Mouse (Mus musculus) myocyte (in vitro differentiated cells): ENCODE measurements around the gene Dchs2. TPM values are rescaled to one million over a fixed set of nuclear protein-coding genes. Genes with fewer than 3 reads are reported as not detected.

Experiments
- H3K27me3 ChIP-seq: one replicate; pipeline ENCODE4 v1.6.1; 2011; ENCODE audit not compliant: control insufficient read depth, insufficient read depth, insufficient read length
- H3K36me3 ChIP-seq: one replicate; pipeline ENCODE4 v1.6.1; 2011; ENCODE audit not compliant: control insufficient read depth, insufficient read depth
- H3K4me2 ChIP-seq: one replicate; pipeline ENCODE4 v1.6.1; 2011; ENCODE audit warnings: low read depth, control low read depth
- H3K4me3 ChIP-seq: one replicate; pipeline ENCODE4 v1.5.1; 2011; ENCODE audit warnings: mild to moderate bottlenecking, control low read depth, moderate library complexity
- H3K79me2 ChIP-seq: one replicate; pipeline ENCODE4 v1.6.1; 2011; ENCODE audit not compliant: control insufficient read depth, insufficient read depth
- H3ac ChIP-seq: one replicate; pipeline ENCODE4 v1.6.1; 2011; ENCODE audit not compliant: control insufficient read depth, insufficient read length
- CEBPB ChIP-seq: IDR thresholded peaks from 2 replicates; pipeline ENCODE4 v1.6.1; 2011; ENCODE audit warnings: mild to moderate bottlenecking, moderate library complexity; ENCODE audit not compliant: poor library complexity, insufficient read depth, severe bottlenecking
- E2F4 ChIP-seq: IDR thresholded peaks from one replicate; pipeline ENCODE4 v1.6.1; 2011; ENCODE audit warnings: mild to moderate bottlenecking, control low read depth, moderate library complexity; ENCODE audit not compliant: insufficient read depth
- MAX ChIP-seq: IDR thresholded peaks from one replicate; pipeline ENCODE4 v1.6.1; 2011; ENCODE audit warnings: low read depth, mild to moderate bottlenecking, control low read depth
- MYOD1 ChIP-seq, 3 experiments: IDR thresholded peaks; one replicate each; pipeline ENCODE4 v1.6.1; 2011; ENCODE audit warnings: control low read depth in 2 of 3, low read depth in 2 of 3, mild to moderate bottlenecking in 2 of 3, moderate library complexity in 1 of 3; ENCODE audit not compliant: insufficient read length in 2 of 3, control insufficient read depth in 1 of 3
- MYOG ChIP-seq, 3 experiments: IDR thresholded peaks; one replicate each; pipeline ENCODE4 v1.6.1; 2011; ENCODE audit warnings: control low read depth in 2 of 3, low read depth in 2 of 3, mild to moderate bottlenecking in 2 of 3; ENCODE audit not compliant: insufficient read length in 2 of 3, control insufficient read depth in 1 of 3, insufficient read depth in 1 of 3
- POLR2A ChIP-seq: IDR thresholded peaks from one replicate; pipeline ENCODE4 v1.6.1; 2011; ENCODE audit warnings: low read depth, mild to moderate bottlenecking, control low read depth, moderate library complexity; ENCODE audit not compliant: insufficient read length
- POLR2AphosphoS2 ChIP-seq: IDR thresholded peaks from one replicate; pipeline ENCODE4 v1.6.1; 2011; ENCODE audit warnings: low read depth, control low read depth; ENCODE audit not compliant: insufficient read length
- REST ChIP-seq: IDR thresholded peaks from one replicate; pipeline ENCODE4 v1.6.1; 2011; ENCODE audit warnings: mild to moderate bottlenecking, control low read depth, moderate library complexity; ENCODE audit not compliant: insufficient read depth, insufficient read length
- SRF ChIP-seq: IDR thresholded peaks from one replicate; pipeline ENCODE4 v1.6.1; 2011; ENCODE audit warnings: low read depth; ENCODE audit not compliant: control insufficient read depth, insufficient read length
- TCF12 ChIP-seq: IDR thresholded peaks from one replicate; pipeline ENCODE4 v1.6.1; 2011; ENCODE audit warnings: mild to moderate bottlenecking, control low read depth; ENCODE audit not compliant: poor library complexity, insufficient read depth, severe bottlenecking
- TCF3 ChIP-seq: IDR thresholded peaks from one replicate; pipeline ENCODE4 v1.6.1; 2011; ENCODE audit warnings: low read depth, control low read depth; ENCODE audit not compliant: insufficient read length
- USF1 ChIP-seq: IDR thresholded peaks from one replicate; pipeline ENCODE4 v1.6.1; 2011; ENCODE audit warnings: low read depth, mild to moderate bottlenecking, control low read depth, moderate library complexity
- polyA plus RNA-seq: library from polyadenylated mRNA; unstranded; fragments of >200 nt; fragmentation: generic; extraction: Trizol; gene quantifications from one replicate; pipeline ENCODE4 v1.2.1, GENCODE M21; 2012; ENCODE audit warnings: missing spikeins

Dchs2 gene
- polyA plus RNA-seq, 1 experiment, result 0.04 TPM

GRCm38 (mm10) chr3:83147273-83148054 lies 19.7 kb downstream of the Dchs2 start:
- no peaks in the 10 kb centered on the region for H3K27me3 ChIP-seq
- H3ac ChIP-seq, result no peak overlapping the region
- no peaks in the 10 kb centered on the region for H3K36me3 ChIP-seq
- TF ChIP-seq MAX (no peak), E2F4 (no peak), MYOG (IDR thresholded peaks at IDR 0.05; ENCODE audit: control insufficient read depth in 1 of 3, insufficient read depth in 1 of 3, insufficient read length in 2 of 3, low read depth in 2 of 3) (no peak), TCF12 (no peak), USF1 (no peak), REST (no peak), POLR2AphosphoS2 (no peak), TCF3 (no peak), POLR2A (no peak), MYOD1 (IDR thresholded peaks at IDR 0.05; ENCODE audit: control insufficient read depth in 1 of 3, insufficient read length in 2 of 3, low read depth in 2 of 3) (no peak)
- no peak overlapping the region for H3K4me2 ChIP-seq
- no peaks in the 10 kb centered on the region for H3K79me2 ChIP-seq
- no peak overlapping the region for H3K4me3 ChIP-seq

- no peaks in the 10 kb centered on the region for H3K79me2 ChIP-seq
- no peaks in the 10 kb centered on the region for H3K36me3 ChIP-seq
- no peak overlapping the region for H3K4me2 ChIP-seq
- no peak for TF ChIP-seq TCF12
- TF ChIP-seq REST, result no peak
- no peak for TF ChIP-seq CEBPB
- no peak for TF ChIP-seq E2F4
- TF ChIP-seq MYOG (IDR thresholded peaks at IDR 0.05; ENCODE audit: control insufficient read depth in 1 of 3, insufficient read depth in 1 of 3, insufficient read length in 2 of 3, low read depth in 2 of 3), result no peak
- no peak for TF ChIP-seq POLR2AphosphoS2
- TF ChIP-seq MYOD1 (IDR thresholded peaks at IDR 0.05; ENCODE audit: control insufficient read depth in 1 of 3, insufficient read length in 2 of 3, low read depth in 2 of 3), result no peak
- no peak for TF ChIP-seq SRF
- no peak for TF ChIP-seq POLR2A
- TF ChIP-seq USF1, result no peak
- TF ChIP-seq MAX, result no peak
- no peak for TF ChIP-seq TCF3
- H3ac ChIP-seq, result no peak overlapping the region
- no peak overlapping the region for H3K4me3 ChIP-seq
- no peaks in the 10 kb centered on the region for H3K27me3 ChIP-seq
Observed at GRCm38 (mm10) chr3:83148055-83148447, 20.3 kb downstream of the Dchs2 start.

- Histone ChIP-seq H3K79me2 (no peaks in the 10 kb centered on the region), H3K36me3 (no peaks in the 10 kb centered on the region), H3K4me3 (no peak overlapping the region), H3K4me2 (no peak overlapping the region), H3K27me3 (no peaks in the 10 kb centered on the region), H3ac (no peak overlapping the region)
- TF ChIP-seq MAX (no peak), REST (no peak), MYOG (IDR thresholded peaks at IDR 0.05; ENCODE audit: control insufficient read depth in 1 of 3, insufficient read depth in 1 of 3, insufficient read length in 2 of 3, low read depth in 2 of 3) (no peak), CEBPB (no peak), TCF12 (no peak), SRF (no peak), POLR2A (no peak), USF1 (no peak), POLR2AphosphoS2 (no peak), TCF3 (no peak), E2F4 (no peak), MYOD1 (IDR thresholded peaks at IDR 0.05; ENCODE audit: control insufficient read depth in 1 of 3, insufficient read length in 2 of 3, low read depth in 2 of 3) (no peak)
Observed at GRCm38 (mm10) chr3:83148508-83148907, 20.8 kb downstream of the Dchs2 start.

- H3K4me2 ChIP-seq, result no peak overlapping the region
- H3K4me3 ChIP-seq, result no peak overlapping the region
- H3K79me2 ChIP-seq, result no peaks in the 10 kb centered on the region
- TF ChIP-seq TCF12 (no peak), CEBPB (no peak), POLR2A (no peak), MYOD1 (IDR thresholded peaks at IDR 0.05; ENCODE audit: control insufficient read depth in 1 of 3, insufficient read length in 2 of 3, low read depth in 2 of 3) (no peak), USF1 (no peak), E2F4 (no peak), MAX (no peak), REST (no peak), TCF3 (no peak), POLR2AphosphoS2 (no peak), MYOG (IDR thresholded peaks at IDR 0.05; ENCODE audit: control insufficient read depth in 1 of 3, insufficient read depth in 1 of 3, insufficient read length in 2 of 3, low read depth in 2 of 3) (no peak), SRF (no peak)
- no peak overlapping the region for H3ac ChIP-seq
- no peaks in the 10 kb centered on the region for H3K27me3 ChIP-seq
- no peaks in the 10 kb centered on the region for H3K36me3 ChIP-seq
Observed at GRCm38 (mm10) chr3:83155600-83155999, 27.9 kb downstream of the Dchs2 start.
